Mouse (Mus musculus) erythroblast, embryonic 14.5 days (primary cell): Measurements from ENCODE around the gene Fezf2.

ENCODE experiments used
- GATA1 ChIP-seq: IDR thresholded peaks from 2 replicates; pipeline ENCODE4 v1.6.1; 2012; ENCODE audit warnings: low read length, inconsistent platforms, mixed read lengths
- TAL1 ChIP-seq: IDR thresholded peaks from 3 replicates; pipeline ENCODE4 v1.6.1; 2012; ENCODE audit warnings: low read length, inconsistent platforms, mixed read lengths

DNA sequence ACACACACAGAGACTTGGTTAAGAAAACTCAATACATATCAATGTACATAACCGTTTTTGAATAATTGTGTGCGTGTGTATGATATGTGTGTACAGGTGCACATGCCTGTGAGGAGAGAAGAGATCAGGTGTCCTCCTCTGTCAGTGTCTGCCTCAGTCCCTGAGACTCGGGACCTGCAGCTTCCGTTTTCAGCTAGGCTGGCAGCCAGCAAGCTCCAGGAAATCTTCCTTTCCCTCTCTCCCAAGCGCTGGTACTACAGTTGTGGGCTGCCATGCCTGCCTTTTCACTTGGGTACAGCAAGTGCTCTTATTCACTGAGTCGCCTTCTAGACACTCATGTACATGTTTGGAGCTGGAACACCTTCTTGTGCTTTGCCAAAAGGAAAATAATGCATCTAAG is 39.2 kb upstream of the Fezf2 start:
- no peak for TF ChIP-seq TAL1
- no peak for TF ChIP-seq GATA1
